Mouse (Mus musculus): ENCODE measurements around the gene Slc34a3. TPM values are rescaled to one million over a fixed set of nuclear protein-coding genes. Genes with fewer than 3 reads are reported as not detected.
"Not testable (repeated sequence)": the region's sequence is repeated elsewhere in the genome, so short reads cannot be mapped to it uniquely, and the experiment has no call there.

The Slc34a3 gene
- total RNA-seq (2021), result not detected
- long read RNA-seq, experiment 1, result 0 reads
- long read RNA-seq, experiment 2, result 0 reads

DNA sequence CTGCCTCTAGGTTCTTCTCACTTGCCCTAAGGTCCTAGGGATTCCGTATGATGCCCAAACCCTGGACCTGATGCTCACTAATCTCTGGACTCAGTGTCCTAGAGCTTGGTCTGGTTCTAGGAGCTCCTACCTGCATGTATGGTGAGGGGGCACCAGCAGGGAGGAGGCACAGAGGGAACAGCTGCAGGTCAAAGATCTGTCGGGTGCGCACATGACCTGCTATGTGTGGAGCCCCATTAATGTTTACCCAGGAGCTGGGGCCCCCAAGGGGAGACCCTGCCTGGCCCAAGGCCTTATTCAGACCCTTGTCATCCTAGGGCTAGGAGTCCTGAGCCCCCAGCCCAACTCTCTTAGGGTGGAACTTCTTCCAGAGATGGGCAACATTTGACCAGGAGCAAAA is at the start of gene Slc34a3:
Slc34a3 (minus strand) TSS at position 315 of the 400 bp plus-strand sequence.
- no peak for DNase-seq

GRCm38 (mm10) chr2:25278928-25279882 is 45.0 kb upstream of the Slc34a3 start:
- peak; percentile 84 to 88 for DNase-seq

- DNase-seq, result no peak
These were observed 38.8 kb upstream of the Slc34a3 start for GRCm38 (mm10) chr2:25273010-25273409.

- DNase-seq, result no peak
These were observed 38.4 kb upstream of the Slc34a3 start for GRCm38 (mm10) chr2:25272515-25272914.

DNA sequence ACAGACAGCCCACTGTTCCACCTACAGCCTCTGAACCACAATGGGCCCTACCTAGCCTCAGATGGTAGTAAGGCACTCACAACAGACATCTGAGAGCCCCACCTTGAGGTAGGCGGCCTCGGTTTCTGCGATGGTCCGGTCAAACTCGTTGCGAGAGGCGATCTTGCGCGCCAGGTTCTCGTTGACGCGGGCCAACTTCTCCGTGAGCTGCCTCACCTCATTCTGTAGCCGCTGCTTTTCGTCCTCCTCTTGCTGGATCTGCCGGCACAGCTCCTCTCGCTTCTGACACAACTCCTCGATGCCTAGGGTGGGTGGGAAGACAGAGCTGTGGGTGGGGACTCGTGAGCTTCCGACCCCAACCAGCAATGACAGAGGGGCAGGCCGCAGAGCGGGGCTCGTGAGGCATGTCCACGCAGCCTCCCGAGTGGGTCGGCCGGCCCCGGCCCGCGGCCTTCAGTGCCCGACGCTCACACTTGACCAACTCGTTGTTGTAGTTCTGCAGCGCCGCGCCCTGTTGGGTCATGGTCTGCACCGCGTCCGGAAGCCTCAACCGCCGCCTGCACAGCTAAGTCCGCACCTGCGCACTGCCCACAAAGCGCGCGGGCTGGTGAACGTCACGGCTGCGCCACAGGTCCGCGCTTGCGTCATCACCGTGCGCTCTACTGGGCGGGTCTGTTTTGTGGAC is 37.8 kb upstream of the Slc34a3 start, which contains the start of the genes Ssna1 and Anapc2:
Ssna1 (minus strand) TSS at position 612 of the 685 bp plus-strand sequence.
Anapc2 (plus strand) TSS at position 652 of the 685 bp plus-strand sequence.
- peak; percentile 97 to 99 for DNase-seq

DNA sequence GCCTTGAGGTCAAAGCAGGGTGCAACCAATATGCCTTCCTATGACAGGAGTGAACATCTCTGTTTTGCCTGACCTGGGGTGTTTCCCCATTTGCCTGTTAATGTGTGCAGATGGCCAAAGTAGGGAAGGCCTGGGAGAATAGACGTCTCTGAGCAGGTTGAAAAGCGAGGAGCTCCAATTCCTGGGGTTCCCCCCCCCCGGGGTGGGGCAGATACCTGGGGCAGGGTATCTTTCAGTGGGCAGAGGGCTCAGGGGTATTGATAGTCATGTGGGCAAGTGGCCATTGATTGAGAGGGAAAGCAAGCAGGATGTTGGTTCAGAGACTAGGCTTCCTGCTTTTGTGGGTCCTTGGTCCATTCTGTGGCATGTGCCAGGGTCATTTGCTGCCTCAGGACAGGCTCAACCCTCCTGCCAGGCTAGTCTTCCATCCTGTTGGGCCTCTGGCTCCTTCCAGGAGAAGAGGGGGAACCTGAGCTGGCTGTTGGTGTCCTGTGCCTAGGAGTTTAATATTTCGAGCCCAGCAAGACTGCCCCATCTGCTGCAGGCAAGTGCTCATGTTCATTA is 33.7 kb upstream of the Slc34a3 start:
- DNase-seq, result no peak

GRCm38 (mm10) chr2:25267241-25267640 is 33.1 kb upstream of the Slc34a3 start:
- DNase-seq, result no peak

GRCm38 (mm10) chr2:25266720-25267119 is 32.6 kb upstream of the Slc34a3 start:
- no peak for DNase-seq

GRCm38 (mm10) chr2:25265897-25266656 is 31.9 kb upstream of the Slc34a3 start:
- no peak for DNase-seq

DNA sequence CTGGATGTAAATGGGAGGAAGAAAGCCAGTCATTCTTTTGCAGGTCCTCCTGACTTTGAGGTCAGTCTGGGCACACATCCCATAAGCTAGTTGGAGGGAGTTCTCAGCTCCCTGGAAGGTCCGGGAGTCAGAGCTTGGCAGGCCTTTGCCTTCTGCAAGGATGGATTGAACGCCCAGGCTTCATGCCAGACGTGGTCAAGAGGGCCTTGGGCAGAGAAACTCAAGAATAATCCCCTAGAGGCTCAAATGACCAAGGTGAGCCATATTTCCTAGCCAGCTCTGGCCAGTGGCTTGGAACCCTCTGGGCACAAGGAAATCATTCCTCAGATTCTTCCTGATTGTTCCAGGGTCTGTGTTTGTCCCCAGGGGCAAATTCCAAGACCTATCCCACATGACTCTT is 30.7 kb upstream of the Slc34a3 start:
- DNase-seq, result no peak

- no peak for DNase-seq
These were observed 30.1 kb upstream of the Slc34a3 start for GRCm38 (mm10) chr2:25264286-25264660.

GRCm38 (mm10) chr2:25263623-25264285 is 29.6 kb upstream of the Slc34a3 start:
- no peak for DNase-seq

GRCm38 (mm10) chr2:25262795-25263622 is 28.8 kb upstream of the Slc34a3 start:
- peak; percentile 51 for DNase-seq

- DNase-seq, result peak; percentile 98
These were observed 28.2 kb upstream of the Slc34a3 start, which contains the start of gene Tprn for GRCm38 (mm10) chr2:25262291-25262767. TSS of gene Tprn (plus strand) at chr2:25262618.

DNA sequence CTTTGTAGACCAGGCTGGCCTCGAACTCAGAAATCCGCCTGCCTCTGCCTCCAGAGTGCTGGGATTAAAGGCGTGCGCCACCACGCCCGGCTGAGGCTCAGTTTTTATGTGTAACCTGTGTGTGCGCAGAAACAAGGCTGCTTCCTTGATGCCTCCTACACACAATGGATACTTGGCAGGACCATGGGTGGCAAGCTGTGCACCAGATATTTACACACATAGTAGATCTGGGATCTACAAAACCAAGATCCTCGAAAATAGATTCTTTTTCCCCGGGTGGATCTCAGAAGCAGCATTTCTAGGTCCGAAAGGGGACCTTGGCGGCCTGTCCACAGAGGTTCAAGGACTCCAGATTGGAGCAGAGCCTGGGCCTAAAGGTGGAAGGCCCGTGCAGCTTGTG is 27.7 kb upstream of the Slc34a3 start:
- no peak for DNase-seq

- DNase-seq, result no peak
These were observed 24.7 kb upstream of the Slc34a3 start for GRCm38 (mm10) chr2:25258887-25259286.

- DNase-seq, result not testable (repeated sequence)
These were observed 23.1 kb upstream of the Slc34a3 start for GRCm38 (mm10) chr2:25257250-25257649.

DNA sequence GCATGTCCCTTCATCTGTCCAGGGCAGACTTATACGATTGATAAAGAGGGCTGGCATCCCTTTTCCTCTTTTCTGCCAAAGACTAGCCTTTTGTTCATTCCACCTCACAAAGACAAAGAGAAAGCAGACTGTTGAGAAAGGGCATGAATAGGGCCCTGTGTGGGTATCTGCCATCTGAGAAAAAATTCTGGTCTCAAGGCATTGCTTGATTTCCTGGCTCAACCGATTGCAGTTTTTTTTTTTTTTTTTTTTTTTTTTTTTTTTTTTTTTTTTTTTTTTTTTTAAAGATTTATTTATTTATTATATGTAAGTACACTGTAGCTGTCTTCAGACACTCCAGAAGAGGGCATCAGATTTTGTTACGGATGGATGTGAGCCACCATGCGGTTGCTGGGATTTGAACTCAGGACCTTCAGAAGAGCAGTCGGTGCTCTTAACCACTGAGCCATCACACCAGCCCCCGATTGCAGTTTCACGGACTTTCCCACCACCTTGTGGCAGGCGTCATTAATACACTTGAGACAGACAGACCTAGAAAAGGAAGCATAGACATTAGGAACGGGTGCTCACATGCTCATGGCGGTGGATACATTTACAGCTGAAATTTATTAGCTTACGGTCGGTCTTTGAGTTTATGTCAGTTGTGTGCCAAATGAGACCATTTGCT is 22.4 kb upstream of the Slc34a3 start:
- peak; percentile 36 to 56 for DNase-seq

GRCm38 (mm10) chr2:25255284-25255779 is 21.2 kb upstream of the Slc34a3 start, which contains the start of gene Tmem203:
TSS of gene Tmem203 (plus strand) at chr2:25255439.
- DNase-seq, result peak; percentile 92 to 93

All from adrenal gland, postnatal 36 days (tissue).